Mouse (Mus musculus) heart, postnatal 0 days (tissue): ENCODE measurements around the gene Nox4. TPM values are rescaled to one million over a fixed set of nuclear protein-coding genes. Genes with fewer than 3 reads are reported as not detected.
A peak's percentile ranks its signal among the peaks of the same experiment; 100 is the strongest.

Experiments
- ATAC-seq: fragments of 200-750 bp; cut with Nextera tagmentation; 2 replicates; pipeline ENCODE4 v1.8.0; 2017; ENCODE audit warnings: low read depth, moderate number of reproducible peaks, moderate library complexity; ENCODE audit not compliant: insufficient read depth
- DNase-seq: peaks from one replicate; pipeline ENCODE4 v3.0.0-alpha.2; 2016; ENCODE audit warnings: low spot score
- H3K27ac ChIP-seq: fragments of 300-500 bp; sonication (generic); 2 replicates; pipeline ENCODE4 v1.5.1; 2014; ENCODE audit warnings: low read depth, mild to moderate bottlenecking
- H3K27me3 ChIP-seq: fragments of 300-500 bp; sonication (generic); 2 replicates; pipeline ENCODE4 v1.6.1; 2014; ENCODE audit warnings: low read length, mixed read lengths; ENCODE audit not compliant: control insufficient read depth, insufficient read depth
- H3K36me3 ChIP-seq: fragments of 300-500 bp; sonication (generic); replicated peaks from 2 replicates; pipeline ENCODE4 v1.6.1; 2014; ENCODE audit warnings: low read length, mixed read lengths; ENCODE audit not compliant: control insufficient read depth, insufficient read depth
- H3K4me1 ChIP-seq: fragments of 300-500 bp; sonication (generic); 2 replicates; pipeline ENCODE4 v1.6.1; 2014; ENCODE audit warnings: antibody characterized with exemption; ENCODE audit not compliant: control insufficient read depth, insufficient read depth
- H3K4me2 ChIP-seq: fragments of 300-500 bp; sonication (generic); 2 replicates; pipeline ENCODE4 v1.6.1; 2014; ENCODE audit warnings: low read depth, mild to moderate bottlenecking, low read length, moderate library complexity
- H3K4me3 ChIP-seq: fragments of 300-500 bp; sonication (generic); 2 replicates; pipeline ENCODE4 v1.5.1; 2014; ENCODE audit warnings: low read depth, low read length
- H3K9ac ChIP-seq: fragments of 300-500 bp; sonication (generic); replicated peaks from 2 replicates; pipeline ENCODE4 v1.6.1; 2014; ENCODE audit warnings: low read depth, low read length, mixed read lengths
- H3K9me3 ChIP-seq: fragments of 300-500 bp; sonication (generic); replicated peaks from 2 replicates; pipeline ENCODE4 v1.6.1; 2016; ENCODE audit warnings: low read length; ENCODE audit not compliant: control insufficient read depth
- CTCF ChIP-seq: IDR thresholded peaks from 2 replicates; pipeline ENCODE4 v1.5.1; 2016; ENCODE audit warnings: antibody characterized with exemption, control low read depth, low read depth
- EP300 ChIP-seq: IDR thresholded peaks from 2 replicates; pipeline ENCODE4 v1.6.1; 2016; ENCODE audit warnings: antibody characterized with exemption, low read depth
- WGBS: fragments of 180-500 bp; shearing (Covaris S2); extraction: QIAGEN DNeasy Blood & Tissue Kit; methylation state at CpG from one replicate; pipeline ENCODE4 v1.1.7; 2014; 5-methylcytosine and 5-hydroxymethylcytosine counted together
- polyA plus RNA-seq: library from polyadenylated mRNA; unstranded; fragments of >200 nt; fragmentation: Nextera tagmentation; extraction: Ambion mirVana; gene quantifications from 2 replicates; pipeline ENCODE4 v1.2.1, GENCODE M21; 2015
- total RNA-seq: library from RNA; depleted of rRNA; stranded (reverse); fragments of >200 nt; gene quantifications from 2 replicates; pipeline ENCODE4 v1.2.3, GENCODE M21; 2014; ENCODE audit warnings: low replicate concordance

The Nox4 gene
- total and polyA plus RNA-seq, 2 experiments from 2014 or later = 0.31 to 1.6 TPM

DNA sequence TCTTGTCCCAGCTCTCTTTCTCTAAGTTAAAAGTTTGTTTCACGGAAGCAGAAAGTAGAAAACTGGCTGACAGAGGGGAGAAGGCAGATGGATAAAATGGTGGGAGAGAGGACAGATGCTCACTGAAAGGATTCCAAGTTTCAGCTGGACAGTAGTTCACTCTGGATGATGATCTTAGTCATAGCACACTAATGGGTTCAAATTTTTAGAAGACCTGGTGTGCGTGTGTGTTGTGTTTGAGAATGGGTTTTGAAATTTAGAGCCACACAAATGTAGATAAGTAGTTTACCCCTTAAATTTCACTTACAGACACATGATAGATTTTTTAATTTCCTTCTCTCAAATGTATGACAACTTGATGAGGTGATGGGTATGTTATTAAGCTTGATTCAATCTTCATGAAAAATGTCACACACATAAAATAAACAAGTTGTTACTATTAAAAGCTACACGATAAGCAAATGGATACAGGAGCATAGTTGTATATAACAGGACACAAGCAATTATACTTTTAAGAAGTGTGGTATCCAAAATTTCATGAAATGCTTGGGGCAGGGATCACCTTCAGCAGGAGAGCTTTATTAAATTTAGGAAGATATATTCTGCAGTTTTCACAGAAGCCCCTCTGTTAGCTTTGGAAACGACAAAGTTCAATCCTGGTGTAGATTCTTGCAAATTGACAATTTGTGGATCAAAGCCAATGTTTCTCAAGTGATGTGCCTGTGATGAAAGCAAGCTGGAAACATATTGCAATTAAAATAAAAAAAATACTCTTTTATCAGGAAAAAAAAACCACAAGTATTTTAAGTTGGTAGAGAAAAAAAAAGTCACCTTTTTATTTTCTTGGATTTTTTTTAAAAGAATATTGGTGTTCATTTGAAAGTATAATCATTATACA, 18.6 kb upstream of the Nox4 start:
- ATAC-seq = no peak
- DNase-seq = no peak
- no peak overlapping the region for H3K4me3 ChIP-seq
- no peak overlapping the region for H3K4me2 ChIP-seq
- H3K36me3 ChIP-seq = no peaks in the 10 kb centered on the region
- no peaks in the 10 kb centered on the region for H3K27me3 ChIP-seq
- H3K4me1 ChIP-seq = no peaks in the 10 kb centered on the region
- no peak overlapping the region for H3K27ac ChIP-seq
- no peak overlapping the region for H3K9ac ChIP-seq
- H3K9me3 ChIP-seq = no peaks in the 10 kb centered on the region
- TF ChIP-seq CTCF = no peak
- no peak for TF ChIP-seq EP300
- 69% methylated on average over 4 of the region's 4 CpGs for WGBS

DNA sequence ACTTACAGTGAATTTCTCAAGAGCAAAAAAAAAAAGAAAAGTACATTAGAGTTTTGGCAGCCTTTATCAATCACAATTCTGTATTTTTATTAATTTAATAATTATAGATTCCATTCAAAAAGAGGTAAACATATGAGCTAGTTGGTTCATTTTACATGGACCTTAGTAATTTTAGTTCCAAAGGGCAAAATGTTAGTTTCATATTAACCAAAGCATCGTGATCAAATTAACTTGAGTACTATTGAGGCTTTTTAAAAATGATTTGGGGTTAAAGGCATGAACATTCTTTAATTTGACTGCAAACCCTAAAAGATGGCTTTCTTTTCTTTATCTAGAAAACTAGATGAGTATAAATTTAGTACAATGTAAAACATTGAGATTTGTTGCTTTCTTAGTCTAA, 16.4 kb upstream of the Nox4 start:
- no peaks in the 10 kb centered on the region for H3K9me3 ChIP-seq
- no peaks in the 10 kb centered on the region for H3K36me3 ChIP-seq
- H3K27ac ChIP-seq = no peak overlapping the region
- no peak for TF ChIP-seq EP300
- no peak for TF ChIP-seq CTCF
- H3K4me3 ChIP-seq = no peak overlapping the region
- H3K4me1 ChIP-seq = no peaks in the 10 kb centered on the region
- H3K27me3 ChIP-seq = no peaks in the 10 kb centered on the region
- DNase-seq = no peak
- no peak overlapping the region for H3K4me2 ChIP-seq
- H3K9ac ChIP-seq = no peak overlapping the region
- no peak for ATAC-seq
- WGBS = 77% methylated on average over 1 of the region's 1 CpGs

DNA sequence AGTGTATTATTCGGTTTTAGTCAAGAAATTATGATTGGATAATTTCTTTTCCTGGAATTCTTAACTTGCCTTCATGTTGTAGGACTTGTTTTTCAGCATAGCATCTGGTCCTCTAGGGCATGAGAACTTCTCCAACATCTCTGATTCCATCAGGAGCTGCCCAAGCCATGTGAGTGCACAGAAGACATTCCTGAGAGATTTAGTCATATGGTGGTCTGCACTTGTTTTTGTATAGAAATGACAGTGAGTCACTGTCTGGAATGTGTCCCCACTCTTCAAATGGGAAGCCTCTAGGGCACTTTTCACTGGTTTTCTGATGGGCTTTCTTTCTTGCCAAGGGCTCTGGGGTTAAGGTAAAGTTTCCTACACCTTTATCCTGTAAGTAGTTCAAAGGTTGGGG, 4.8 kb upstream of the Nox4 start:
- no peaks in the 10 kb centered on the region for H3K4me1 ChIP-seq
- H3K36me3 ChIP-seq = no peaks in the 10 kb centered on the region
- no peak overlapping the region for H3K4me3 ChIP-seq
- ATAC-seq = no peak
- H3K4me2 ChIP-seq = no peak overlapping the region
- DNase-seq = no peak
- TF ChIP-seq EP300 = no peak
- TF ChIP-seq CTCF = no peak
- no peak overlapping the region for H3K9ac ChIP-seq
- no peaks in the 10 kb centered on the region for H3K27me3 ChIP-seq
- 0 out of 2 replicates have a peak, but pooled peaks cover 5% of the 10 kb centered on the region for H3K9me3 ChIP-seq
- WGBS = 72% methylated on average over 1 of the region's 1 CpGs
- H3K27ac ChIP-seq = no peak overlapping the region

DNA sequence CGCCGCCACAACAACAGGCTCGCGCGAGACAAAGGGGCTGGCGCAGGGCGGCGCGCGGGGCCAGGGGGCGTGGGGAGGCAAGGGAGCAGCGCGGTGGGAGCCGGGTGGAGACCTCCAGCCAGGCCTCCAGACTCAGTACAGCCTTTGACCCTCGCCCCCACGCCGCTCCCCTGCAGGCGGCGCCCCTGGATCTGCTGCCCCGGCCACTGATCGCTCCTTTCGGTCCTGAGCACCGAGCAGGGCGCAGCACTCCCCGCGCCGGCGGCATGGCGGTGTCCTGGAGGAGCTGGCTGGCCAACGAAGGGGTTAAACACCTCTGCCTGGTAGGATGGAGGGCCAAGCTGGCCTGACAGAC, 661 bp downstream of the Nox4 start:
- whole genome bisulfite sequencing = 0% methylated on average over 17 of the region's 30 CpGs
- peak; percentile 91 for ATAC-seq
- Histone ChIP-seq H3K4me1 (peaks cover 7% of the 10 kb centered on the region), H3K4me2 (peak overlapping the region; percentile 90), H3K36me3 (no peaks in the 10 kb centered on the region), H3K9ac (peak overlapping the region; percentile 76), H3K27ac (peak overlapping the region; percentile 45; the same call in 1 of the 2 replicates), H3K9me3 (no peaks in the 10 kb centered on the region), H3K27me3 (no peaks in the 10 kb centered on the region), H3K4me3 (peak overlapping the region; percentile 72)
- TF ChIP-seq CTCF = peak; percentile 2; the same call in 1 of the 2 replicates
- TF ChIP-seq EP300 = no peak
- peak; percentile 38 for DNase-seq

DNA sequence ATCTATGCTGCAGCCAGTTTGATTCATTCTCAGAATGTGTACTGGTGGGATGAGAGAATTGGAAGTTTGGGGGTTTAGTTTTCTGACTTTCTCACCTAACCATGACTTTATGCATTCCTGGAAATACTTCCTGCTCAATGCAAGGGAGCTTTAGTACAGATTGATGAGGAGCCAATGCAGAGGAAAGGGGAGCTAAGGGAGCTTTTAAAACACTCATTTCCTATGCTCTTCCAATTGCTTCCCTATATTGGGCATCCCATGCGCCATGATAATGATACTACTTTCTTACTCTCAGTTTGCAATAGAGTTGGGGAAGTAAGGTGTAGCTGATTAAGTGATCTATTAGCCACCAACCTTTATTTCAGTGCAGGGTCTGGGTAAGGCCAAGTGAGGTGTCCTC, 1.0 kb downstream of the Nox4 start:
- H3K4me2 ChIP-seq = peak overlapping the region; percentile 90
- no peaks in the 10 kb centered on the region for H3K9me3 ChIP-seq
- H3K27me3 ChIP-seq = no peaks in the 10 kb centered on the region
- H3K9ac ChIP-seq = peak overlapping the region; percentile 76
- DNase-seq = no peak
- WGBS = 76% methylated on average over 1 of the region's 1 CpGs
- no peaks in the 10 kb centered on the region for H3K36me3 ChIP-seq
- no peak for ATAC-seq
- H3K4me3 ChIP-seq = peak overlapping the region; percentile 72
- H3K4me1 ChIP-seq = peaks cover 7% of the 10 kb centered on the region
- TF ChIP-seq EP300 = no peak
- no peak for TF ChIP-seq CTCF
- no peak overlapping the region for H3K27ac ChIP-seq

DNA sequence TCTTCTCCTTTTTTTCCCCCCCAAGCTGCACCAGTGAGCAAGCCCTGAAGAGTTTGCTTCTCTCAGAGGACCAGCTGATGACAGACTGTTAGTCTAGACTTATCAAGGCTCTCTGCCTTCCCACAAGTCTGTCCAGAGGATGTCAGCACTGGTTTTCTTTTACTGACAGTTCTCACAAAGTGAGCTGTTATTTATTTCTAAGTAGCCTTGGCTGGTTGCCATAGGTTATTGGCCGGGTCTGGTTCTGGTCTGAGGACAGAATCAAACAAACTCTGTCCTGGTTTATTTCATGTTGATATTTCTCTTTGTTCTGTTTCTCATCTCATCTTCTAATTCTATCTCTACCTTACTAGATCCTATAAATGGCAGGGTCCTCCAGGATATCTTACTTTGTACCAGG, 2.0 kb downstream of the Nox4 start:
- TF ChIP-seq CTCF = no peak
- no peak for TF ChIP-seq EP300
- Histone ChIP-seq H3K9ac (no peak overlapping the region), H3K4me1 (peaks cover 7% of the 10 kb centered on the region), H3K4me3 (no peak overlapping the region), H3K4me2 (no peak overlapping the region), H3K27me3 (no peaks in the 10 kb centered on the region), H3K36me3 (no peaks in the 10 kb centered on the region), H3K9me3 (no peaks in the 10 kb centered on the region), H3K27ac (no peak overlapping the region)
- no peak for ATAC-seq
- no peak for DNase-seq
- WGBS = 8% methylated on average over 1 of the region's 1 CpGs
